Mouse (Mus musculus): ENCODE data around the gene Socs2.

Gene Socs2

DNA sequence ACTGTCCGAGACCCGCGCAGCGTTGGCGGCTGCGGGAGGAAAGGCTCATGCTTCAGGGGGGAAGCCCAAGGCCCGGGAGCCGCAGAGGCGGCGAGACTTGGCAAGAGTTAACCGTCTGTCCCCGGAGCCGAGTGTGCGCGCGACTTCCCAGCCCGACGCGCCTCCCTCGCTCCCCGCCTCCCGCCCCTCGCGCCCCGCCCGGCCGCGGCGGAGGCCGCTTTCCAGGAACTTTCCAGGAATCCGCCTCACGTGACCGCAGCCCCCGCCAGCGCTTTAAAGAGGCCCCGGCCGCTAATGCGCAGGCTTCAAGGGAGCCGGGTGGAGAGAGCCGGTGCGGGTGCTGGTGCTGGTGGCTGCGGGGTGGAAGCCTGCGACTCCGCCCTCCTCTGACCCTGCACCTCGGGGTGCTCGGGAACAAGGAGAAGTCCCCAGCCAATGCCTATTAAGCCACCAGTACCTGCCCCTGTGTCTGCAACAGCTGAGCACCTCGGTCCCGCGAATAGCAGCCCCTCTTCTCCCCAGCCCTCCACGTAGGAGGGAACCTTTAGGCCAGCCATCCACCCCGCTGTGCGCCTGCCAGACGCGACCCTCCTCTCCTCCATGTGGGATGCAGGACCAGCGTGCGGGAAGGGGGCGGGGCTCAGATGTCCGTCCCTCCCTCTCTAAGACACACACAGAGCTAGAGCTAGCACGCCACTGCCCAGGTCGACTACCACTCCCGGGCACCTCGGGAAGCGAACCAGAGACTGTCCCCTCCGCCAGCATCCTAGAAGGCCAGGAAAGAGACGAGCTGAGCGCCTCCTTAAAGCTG is at the start of gene Socs2:
Gene Socs2 (minus strand): TSS at position 496 of the 811 bp plus-strand sequence.
- DNase-seq, result peak; percentile 64 to 73

DNA sequence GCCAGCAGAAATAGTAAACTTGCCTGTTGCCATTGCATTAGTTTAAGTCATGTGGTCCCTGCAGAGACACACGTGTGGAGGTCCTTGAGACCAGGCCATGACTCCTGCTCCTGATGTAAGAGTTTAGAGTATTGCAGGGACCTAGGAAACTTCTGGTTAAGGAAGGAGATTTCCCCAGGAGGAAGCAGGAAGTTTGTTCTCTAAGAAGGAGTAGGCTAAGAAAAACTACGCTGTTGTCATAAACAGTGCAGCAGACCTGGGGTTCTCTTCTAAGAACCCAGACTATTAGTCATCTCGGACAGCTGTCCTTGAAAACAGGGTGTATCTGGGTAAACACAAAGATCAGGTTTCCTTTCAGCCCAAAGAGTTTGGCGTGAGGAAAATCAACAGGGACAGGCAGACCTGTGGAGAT is 48.5 kb upstream of the Socs2 start:
- no peak for DNase-seq

DNA sequence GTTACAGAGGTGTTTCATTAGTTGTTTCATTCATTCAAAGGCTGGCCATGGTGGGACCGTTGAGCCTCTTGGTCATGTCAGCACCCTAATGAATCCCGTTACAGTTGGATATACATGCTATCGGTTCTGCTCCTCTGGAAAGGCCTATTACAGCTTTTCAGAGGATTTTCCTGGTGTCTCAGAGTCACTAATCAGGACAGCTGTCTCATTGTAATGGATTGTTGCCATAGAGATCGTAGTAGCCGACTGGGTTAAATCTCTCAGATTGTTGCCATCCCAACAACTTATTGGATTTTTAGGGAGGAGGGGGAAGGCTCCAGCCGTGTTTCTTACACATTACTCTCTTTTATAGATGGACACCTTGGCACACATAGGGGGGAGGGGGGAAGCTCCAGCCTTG is 47.5 kb upstream of the Socs2 start:
- DNase-seq, result no peak

DNA sequence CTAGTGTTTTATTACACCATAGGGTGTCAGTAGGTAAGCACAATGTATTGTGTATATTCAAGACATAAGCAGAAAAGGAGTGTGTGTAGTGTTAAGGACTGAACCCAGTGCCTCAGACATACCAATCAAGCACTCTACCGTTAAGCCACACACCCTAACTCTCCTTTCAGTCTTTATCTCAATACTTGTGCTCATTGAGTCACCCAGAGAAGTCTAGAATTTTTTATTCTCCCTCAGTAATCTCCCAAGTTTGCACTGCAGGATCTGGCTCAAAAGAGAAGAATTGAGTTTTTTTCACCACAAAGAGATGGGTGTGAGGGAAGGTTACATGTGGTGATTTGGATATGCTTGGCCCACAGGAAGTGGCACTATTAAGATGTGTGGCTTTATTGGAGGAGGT is 45.3 kb upstream of the Socs2 start:
- no peak for DNase-seq

DNA sequence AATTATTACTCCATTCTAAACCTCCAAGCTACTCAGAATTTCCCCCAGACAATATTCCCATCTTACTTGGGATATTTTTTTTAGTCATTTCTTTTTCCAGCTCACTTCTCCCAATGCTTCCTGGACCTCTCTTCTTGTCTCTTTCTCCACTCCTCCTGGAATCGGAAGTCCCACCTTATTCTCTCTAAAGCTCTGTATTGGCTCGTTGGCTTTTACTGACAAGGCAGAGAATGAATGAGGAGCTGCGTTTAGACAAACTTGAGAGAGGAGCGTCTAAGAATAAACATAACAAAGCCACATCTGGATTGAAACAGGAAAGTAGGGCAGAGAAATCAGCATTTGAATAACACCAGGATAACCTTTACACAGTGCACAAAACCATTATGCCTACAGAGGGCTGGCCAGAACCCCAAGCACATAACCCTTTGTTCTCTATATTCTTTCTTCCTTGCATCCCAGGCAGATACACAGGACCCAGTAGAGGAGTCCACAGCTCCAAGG is 44.1 kb upstream of the Socs2 start:
- DNase-seq, result no peak

DNA sequence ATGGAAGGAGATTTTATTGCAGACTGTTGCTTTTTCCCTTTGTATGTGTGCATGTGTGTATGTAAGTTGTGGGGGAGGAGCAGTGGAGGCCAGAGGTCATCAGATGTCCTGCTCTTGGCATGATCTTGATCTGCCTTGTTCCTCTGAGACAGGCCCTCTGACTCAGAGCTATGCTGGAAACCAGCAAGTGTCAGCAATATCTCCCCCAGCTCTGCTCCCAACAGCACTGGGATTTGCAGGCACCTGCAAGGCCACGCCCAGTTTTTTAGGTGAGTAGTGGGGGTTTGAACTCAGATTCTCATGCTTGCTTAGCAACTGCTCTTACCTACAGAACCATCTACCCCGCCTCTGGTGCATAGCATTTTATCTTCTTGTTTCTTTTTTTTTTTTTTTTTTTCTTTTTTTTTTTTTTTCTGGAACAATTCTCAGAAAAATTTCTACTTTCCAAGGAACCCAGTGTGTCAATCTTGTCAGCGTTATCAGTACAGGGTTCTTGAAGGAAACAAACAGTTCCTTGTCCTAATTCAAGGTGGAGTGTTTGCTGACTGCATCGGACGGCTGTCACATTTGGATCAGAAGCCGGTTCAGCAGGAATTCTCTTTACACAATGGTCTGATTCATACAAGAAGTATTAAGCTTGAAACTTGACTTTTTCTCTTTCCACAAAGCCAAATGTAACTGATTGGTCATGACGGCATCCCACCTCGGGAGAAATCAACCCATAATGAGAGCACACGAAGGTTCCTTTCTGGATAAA is 41.2 kb upstream of the Socs2 start:
- DNase-seq, result no peak

DNA sequence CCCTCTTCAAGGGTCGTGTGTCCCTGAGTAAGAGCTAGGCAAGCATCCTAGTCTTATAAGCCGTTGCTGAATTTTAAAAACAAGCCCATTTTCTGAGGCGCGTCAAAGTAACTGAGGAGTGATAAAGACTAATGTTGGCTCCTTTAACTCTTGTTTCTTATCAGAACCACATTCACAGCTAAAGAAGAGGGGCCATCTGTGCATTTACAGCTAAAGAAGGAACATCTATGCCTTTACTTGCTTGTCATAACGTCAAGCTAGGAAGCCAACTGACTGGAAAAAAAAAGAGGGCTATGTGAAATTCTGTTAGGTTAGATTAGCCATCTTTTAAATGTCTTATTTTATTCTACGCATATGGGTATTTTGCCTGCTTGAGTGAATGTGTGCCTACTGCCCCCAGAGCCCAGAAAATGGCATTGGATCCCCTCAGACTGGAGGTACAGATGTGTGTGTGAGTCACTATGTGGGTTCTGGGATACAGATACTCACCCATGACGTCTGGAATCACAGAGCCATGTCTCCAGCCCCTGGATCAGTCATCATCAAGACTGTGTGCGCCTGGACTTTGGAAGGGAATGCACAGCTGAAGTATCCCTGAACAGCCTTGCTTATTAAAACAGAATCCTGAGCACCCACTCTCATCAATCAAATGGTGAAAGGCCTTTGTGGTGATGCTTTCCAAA is 40.5 kb upstream of the Socs2 start:
- DNase-seq, result no peak

DNA sequence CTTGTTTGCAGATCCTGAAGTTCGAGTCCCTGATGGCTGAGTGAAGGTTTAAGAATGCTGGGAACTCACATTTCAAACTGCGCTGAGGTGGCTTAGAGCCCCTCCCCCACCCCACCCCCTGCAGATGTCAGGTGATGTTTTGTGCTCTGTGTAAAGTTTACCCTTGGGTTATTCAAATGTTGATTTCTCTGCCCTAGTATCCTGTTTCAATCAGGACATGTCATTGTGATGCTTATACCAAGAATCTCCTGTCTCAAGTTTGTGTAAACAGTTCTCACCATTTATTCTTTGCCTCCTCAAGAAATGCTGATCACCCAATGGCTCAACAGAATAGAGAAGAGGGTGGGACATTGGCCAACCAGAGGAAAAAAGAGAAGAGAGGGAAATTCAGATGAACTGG is 39.1 kb upstream of the Socs2 start:
- no peak for DNase-seq

DNA sequence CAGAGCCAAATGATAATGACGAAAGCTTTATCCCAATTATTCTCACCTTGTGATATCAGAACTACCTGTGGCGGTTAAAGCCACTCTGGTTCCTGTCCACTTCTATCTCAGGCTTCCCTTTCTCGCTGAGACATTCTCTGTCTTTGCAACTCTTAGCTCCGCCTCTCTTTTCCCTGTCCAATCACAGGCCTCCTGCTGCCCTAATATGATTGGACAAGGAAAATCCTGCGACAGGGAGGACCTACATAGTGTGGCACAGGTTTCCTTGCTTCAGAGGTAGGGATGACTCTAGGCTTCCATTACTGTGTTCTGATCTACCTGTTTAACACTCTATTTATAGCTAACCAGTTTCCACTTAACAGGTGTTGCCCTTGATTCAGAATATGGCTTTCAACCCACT is 36.3 kb upstream of the Socs2 start:
- no peak for DNase-seq

DNA sequence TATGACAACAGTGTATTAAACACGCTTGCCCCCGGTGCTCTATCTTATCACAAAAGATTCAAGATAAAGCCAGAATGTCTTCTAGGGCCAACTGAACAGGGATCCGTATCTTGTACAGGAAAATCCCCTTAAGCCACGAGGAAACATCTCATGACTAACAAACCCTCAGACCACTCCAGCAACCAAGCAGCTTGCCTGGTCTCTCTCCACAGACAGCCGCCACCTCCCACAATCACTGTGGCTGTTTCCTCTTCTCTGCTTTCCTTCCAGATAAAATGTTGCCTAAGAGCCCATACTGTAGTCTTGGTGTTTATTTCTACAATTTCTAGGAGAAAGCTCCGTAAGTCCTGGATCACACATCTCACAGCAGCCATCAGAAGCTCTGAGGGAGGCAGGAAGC is 32.1 kb upstream of the Socs2 start:
- no peak for DNase-seq

DNA sequence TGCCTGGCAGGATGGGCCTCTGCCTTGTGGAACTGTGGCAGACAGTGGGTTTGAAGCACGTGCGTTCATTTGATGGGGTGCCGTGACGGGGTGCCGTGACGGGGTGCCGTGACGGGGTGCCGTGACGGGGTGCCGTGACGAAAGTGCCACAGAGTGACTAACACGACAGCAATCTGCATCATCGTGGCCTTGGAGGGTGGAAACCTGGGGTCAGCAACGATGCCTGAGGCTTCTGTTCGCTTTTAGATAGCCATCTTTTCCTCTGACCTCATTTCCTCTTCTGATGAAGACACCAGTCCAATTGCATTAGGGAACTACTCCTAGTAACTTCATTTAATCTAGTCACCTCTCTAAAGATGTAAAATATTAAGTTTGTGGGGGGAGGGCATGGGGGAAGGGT is 31.0 kb upstream of the Socs2 start:
- DNase-seq, result no peak

DNA sequence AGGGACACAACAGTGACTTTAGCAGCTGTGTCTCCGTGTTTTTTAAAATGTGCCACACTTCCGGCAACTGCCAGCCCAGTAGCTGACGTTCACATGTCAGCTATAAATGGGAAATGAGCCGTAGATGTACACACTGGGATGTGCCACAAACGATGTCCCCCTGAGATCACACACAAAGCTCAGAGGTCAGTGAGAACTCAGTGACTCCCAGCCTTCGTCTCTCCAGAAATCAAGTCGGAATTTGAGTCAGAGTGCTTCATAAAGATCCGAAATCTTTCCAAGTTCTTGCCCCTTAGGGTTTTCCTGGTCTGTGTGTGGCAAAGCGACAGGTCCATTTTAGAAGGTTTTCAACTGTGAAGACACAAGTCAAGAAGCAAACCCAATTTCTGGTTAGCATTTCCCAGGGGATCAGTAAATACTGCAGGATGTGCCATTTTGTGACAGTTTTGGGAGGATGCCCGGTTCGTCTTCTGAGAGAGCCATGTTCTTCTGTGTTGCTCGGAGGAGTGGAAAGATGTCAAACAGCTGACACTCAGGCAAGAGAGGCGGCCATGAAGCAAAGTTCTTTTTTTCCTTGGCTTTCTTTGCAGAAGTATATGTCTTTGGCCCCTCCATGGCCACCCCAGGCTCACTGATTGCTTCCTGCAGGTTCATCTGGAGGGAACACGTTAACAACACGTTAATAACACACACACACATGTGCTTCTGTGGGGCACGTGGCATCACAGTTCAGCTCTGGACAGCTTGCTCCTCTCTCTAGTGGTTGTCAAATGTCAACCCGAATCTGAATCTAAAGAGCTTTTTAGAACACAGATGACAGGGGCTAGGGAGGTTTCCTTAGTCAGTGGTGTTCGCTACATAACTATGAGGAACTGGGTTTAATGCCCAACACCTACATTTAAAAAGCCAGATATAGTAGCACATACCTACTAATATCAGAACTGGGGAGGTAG is 28.4 kb upstream of the Socs2 start:
- DNase-seq, result no peak

DNA sequence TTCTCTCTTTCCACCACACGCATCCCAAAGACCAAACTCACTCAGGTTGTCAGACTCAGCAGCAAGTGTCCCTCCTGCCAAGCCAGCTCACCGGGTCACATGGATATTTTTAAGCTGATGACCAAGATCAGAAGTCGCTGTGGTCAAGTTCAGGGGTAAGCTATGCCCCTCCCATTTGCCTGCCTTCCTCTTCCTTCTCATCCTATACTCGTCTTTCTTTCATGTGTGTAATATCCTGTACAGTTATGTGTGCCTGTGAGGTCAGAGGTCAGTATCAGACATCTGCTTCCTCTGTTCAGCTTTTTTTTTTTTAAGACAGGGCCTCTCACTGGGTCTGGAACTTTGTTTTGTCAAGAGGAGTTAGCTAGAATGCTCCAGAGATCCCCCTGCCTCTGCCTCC is 25.4 kb upstream of the Socs2 start:
- no peak for DNase-seq

DNA sequence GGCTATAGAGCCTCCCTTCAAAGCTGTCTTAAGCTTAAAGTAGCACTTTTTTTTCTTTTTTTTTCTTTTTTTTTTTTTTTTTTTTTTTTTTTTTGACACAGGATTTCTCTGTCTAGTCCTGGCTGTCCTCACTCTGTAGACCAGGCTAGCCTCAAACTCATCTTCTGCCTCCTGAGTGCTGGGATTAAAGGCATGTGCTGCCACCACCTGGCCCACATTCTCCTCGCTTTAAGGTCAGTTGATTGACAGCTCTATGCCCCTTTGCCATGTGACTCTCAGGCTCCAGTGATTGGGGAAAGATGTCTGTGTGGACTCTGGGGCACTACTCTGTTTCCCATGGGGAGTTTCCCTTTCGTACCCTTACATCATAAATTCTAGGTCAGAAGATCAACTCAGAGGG is 23.6 kb upstream of the Socs2 start:
- peak; percentile 6 to 10 for DNase-seq

DNA sequence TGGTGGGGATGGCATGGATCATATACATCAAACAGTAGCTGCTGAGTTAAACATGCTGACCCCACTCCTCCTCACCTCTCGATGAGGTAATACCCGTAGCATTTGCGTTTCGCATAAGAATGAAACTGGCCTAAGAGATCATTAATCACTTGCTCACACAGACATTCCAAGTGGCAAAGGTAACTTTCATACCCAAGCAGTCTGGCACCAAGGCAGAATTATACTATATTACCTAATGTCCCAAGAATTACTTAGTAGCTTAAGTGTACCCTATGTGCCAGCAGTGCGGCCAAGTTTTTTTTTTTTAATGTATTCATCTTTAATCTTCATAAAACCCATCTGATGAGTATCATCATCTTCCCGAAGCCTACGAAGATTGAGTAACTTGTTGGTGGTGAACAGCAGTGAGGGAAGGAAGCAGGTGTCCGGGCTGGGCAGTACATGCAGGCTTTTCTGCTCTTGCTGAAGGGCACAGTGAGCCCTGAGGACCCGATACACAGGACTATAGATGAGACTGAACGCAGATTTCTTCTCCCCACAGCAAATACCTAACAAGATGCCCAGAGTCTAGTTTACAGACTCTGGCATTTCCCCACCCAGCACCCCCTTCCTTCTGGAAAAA is 22.8 kb upstream of the Socs2 start:
- no peak for DNase-seq

DNA sequence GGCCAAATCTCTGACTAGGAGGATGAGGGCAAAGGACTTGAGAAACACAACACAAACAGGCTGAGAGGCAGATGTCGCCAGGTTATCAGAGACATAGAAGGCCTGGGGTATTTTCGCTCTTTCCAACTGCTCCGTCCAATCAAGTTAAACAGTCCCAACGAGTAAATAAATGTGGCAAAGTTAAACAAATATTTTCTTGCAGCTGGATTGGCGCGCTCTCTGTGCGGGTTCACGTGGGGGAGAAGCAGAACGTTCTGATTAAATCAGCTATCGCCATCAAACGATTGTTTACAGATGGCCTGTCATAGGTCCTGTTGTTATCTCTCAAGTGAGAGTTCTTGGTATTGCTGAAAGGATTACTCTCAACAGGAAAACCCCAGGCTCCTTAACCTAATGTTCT is 22.0 kb upstream of the Socs2 start:
- no peak for DNase-seq

DNA sequence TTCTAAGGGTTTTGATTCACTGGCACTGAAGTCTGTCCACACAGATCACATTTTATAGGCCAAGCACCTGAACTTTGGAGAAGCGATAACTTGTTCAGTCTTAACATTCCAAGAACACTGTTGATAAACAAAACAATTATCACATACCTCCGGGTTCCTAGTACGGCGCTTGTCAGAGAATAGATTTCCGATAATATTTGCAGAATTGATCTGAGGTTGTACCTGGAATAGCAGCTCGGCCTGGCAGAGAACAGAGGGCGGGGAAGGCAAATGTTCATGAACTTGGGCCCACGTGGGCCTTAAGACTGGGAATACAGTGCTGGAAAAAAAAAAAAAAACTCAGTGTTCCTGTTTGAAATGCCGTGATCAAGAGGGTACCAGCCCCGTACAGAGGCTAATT is 13.3 kb upstream of the Socs2 start:
- DNase-seq, result no peak

DNA sequence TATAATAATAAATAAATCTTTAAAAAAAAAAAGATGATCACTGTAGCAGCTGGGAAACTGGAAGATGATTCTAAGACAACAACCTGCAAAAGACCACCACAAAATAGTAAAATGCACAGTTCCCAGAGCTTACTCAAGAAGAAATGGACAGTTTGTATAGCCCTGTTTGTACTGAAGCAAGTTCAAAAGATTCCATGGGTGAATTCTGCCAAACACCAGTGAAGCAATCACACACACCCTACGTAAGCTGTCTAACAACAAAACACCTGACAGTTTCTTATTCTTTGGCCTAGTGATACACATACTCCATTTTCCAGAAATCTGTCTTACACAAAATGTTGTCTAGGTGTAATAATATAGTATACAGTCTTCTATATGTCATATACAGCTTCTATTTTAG is 12.1 kb upstream of the Socs2 start:
- no peak for DNase-seq

DNA sequence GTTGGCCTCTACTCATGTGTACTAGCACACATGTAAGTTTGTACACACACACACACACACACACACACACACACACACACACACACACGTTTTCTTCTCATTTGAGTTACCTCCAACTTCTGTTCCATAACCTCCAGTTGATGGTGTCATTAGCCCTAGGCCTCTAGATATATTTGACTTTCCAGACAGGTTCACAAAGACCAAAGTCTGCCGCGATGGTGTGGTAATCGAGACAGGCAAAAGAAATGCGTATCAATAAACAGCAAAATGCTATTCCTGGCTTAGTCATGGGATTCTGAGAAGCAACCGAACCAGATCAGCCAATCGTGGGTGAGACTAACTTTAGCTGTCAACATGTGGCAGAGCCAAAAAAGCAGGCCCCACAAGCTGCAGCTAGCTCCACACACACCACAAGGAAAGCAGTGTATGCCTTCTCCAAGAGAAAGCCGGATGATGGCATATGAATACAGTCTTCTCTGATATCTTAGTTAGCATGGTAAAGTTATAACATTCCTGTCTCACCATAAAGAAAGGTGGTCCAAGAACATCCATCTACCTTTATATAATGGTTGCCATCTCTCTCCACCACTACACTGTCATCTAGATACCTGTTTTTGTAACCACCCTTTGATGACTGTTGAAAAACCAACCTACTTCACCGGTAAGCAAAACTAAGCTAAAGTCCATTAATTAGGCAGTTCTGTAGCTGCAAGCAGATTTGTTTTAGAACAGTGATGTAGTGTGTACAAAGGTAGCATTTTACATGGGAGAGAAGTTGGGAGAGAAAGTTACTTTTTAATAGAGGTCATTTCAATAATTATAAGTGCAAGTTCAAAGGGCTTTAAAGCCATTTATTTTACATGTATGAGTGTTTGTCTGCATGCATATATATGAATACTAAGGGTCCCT is 9.5 kb upstream of the Socs2 start:
- no peak for DNase-seq

DNA sequence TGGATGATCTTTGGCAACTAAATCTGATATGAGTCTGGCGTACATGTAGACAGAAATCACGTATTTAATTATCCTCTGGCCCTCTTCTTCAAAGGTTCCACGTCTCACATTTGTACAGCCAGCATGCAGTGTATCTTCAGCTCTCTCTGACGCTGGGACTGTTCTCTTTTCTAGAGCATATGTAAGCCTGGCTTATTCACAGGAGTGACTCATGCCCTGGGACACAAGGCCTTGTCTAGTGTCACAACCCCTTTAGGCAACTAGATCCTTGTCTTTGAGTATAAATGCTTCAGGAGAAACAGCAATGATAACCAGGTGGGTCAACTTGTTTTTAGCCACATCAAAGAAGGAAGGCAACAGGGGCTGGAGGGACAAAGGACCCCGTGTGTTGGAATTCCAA is 5.7 kb upstream of the Socs2 start:
- no peak for DNase-seq

DNA sequence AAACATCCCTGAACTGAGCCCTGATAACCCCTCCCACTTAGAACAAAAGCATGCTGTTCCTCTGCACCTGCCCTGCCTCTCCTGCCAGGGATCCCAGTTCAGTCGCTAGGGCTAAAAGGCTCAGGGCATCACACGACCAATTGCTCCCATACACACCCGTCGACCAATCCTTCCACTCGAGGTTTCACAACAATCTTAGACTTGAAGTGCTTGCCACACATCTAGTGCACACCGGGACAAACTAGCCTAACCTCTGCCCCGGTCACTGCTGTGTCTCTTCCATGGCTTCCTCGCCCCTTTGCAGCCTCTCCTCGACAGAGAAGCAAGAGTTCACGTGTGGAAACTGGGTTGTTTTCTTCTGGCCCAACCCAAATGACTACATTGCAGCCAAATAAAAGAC is 3.3 kb upstream of the Socs2 start:
- DNase-seq, result no peak

Data from B cell, adult 2 months (primary cell).